Mouse (Mus musculus) gastrocnemius, adult 8-10 months (tissue): ENCODE data around the gene Tecr. TPM values are rescaled to one million over a fixed set of nuclear protein-coding genes. Genes with fewer than 3 reads are reported as not detected.
A peak's percentile ranks its signal among the peaks of the same experiment; 100 is the strongest.

Source experiments
- DNase-seq, 2 experiments: peaks; one replicate each; pipeline ENCODE4 v3.0.0; 2022; ENCODE audit warnings: low spot score in 2 of 2
- total RNA-seq, 4 experiments: library from RNA; stranded (reverse); gene quantifications; 2 replicates each; pipeline ENCODE4 v1.2.4; 2022

Tecr gene
- total RNA-seq: 100 to 1,000 TPM; 461 to 506 (median 481) TPM

DNA sequence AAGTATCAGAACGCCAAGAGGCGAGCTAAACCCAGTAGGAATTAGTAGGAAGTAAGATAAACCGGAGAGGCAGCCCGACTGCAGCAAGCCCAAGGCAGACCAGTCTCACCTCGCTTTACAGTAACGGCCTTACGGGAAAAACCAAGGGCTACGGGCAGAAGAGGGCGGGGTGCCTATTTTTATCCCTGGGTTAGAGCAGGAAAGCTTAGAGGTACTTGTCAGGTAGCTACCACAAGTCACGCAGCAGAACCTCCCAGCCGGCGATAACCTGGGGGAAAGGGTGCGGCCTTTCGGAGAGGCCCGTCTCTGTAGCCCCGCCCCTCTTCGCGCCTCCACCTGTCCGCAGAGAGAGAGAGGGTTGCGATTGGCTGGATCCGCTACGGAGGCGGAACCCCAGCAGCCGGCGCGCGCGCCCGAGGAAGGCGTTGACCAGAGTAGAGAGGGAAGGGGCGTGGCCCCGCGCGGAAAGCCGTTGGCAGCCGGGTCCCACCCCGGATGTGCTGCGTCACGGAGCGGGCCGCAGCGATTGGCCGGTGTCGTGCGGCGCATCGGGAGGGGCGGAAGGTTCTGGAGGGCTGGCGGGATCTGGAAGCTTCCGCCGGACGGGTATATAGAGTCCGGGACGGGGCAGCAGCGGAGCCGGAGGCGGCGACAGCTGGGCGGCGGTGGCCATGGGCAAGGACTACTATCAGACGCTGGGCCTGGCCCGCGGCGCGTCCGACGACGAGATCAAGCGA lies at the start of gene Tecr, which contains the start of gene Dnajb1:
Tecr (minus strand) TSS at position 311 of the 737 bp plus-strand sequence.
Dnajb1 (plus strand) TSS at position 533 of the 737 bp plus-strand sequence.
- peak; percentile 99 for DNase-seq

DNA sequence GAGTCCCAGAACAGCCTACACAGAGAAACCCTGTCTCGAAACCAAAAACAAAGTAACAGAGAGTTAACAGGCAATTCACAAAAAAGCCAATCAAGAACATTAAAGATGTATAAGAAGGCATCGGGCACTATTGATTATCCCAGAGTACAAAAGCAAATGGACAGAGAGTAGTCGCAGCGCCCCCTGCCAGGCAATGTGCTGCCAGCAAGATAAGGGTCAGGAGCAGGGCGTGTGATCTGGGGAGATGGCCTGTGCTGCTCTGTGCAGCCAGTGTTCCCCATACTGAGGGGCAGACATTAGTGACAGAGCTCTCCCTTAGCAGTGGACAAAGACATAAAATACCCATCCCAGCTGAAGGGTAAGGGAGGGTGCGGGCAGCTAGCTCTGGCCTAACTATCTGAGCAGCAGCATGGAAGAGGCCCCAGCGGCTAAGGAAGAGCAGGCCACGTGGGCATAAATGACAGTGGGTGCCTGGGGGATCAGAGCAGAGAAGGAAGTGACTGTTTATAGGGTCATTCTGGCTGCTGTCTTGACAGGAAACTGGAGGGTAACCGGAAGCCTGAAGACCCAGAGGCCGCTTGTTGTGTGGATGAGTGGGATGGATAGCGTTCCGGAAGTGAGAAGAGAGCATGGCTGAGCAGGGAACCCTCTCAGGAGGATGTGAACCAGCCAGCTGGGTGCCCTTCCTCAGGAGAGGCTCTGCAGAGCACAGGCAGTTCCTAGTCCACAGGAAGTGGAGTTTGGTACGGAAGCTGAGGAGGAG lies 48.9 kb upstream of the Tecr start:
- no peak for DNase-seq

- no peak for DNase-seq
Observed at GRCm38 (mm10) chr8:83656043-83656442, 48.3 kb upstream of the Tecr start.

- no peak for DNase-seq
Observed at GRCm38 (mm10) chr8:83654725-83655124, 47.0 kb upstream of the Tecr start.

DNA sequence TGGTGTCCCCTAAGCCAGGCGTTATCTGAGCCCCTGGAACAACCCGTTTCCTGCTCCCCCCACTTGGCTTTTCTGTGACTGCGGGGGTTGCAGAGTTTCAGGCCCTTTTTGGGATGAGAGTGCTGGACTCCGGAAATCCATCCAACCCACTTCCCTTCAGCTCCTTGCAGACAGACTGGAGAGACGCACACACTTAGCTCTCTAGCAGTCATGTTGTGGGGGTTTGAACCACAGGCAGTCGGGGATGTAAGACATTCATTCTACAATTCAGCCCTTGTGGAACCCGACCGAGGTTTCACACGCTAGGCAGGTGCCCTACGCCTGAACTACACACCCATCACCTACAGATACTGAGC lies 45.9 kb upstream of the Tecr start:
- no peak for DNase-seq

DNA sequence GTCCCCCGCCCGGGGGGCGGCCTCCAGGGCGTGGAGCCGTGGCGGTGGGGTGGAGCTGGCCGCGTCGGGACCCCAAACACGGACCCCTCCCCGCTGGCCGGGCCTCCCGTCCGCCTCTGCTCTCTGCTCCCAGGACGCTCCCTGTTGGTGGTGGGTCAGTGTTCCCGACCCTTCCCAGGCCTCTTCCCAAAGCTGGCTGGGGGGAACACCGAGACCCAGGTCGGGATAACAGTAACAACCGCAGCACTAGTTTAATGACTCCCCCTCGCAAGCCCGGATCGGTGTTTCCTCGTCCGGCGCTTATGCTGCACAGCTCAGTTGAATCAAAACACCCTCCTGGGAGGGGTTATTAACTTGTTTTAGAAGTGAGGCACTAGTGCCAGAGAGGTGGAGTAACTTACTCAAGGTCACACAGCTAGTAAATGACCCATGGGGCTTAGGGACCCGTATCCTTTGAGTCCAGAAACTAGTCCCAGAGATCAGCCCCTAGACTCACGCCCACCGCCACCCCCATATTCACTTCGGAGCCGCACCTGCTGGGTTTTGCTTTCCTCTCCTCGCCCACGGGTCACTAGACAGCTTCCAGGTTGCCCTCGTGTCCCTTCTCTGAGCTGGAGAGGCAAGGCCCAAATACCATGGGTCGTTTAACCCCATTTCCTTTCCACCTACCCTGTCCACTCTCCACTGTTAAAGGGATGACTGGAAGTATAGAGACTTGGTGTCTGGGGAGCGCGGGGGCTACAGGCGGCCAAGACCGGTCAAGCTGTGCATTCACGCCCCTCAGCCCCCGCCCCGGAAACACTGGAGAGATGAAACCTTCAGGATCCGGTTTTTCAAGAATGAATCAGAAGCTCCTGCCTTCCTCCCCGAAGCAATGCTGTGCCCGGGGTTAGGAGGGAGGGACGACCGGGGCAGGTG lies 45.2 kb upstream of the Tecr start:
- no peak for DNase-seq

DNA sequence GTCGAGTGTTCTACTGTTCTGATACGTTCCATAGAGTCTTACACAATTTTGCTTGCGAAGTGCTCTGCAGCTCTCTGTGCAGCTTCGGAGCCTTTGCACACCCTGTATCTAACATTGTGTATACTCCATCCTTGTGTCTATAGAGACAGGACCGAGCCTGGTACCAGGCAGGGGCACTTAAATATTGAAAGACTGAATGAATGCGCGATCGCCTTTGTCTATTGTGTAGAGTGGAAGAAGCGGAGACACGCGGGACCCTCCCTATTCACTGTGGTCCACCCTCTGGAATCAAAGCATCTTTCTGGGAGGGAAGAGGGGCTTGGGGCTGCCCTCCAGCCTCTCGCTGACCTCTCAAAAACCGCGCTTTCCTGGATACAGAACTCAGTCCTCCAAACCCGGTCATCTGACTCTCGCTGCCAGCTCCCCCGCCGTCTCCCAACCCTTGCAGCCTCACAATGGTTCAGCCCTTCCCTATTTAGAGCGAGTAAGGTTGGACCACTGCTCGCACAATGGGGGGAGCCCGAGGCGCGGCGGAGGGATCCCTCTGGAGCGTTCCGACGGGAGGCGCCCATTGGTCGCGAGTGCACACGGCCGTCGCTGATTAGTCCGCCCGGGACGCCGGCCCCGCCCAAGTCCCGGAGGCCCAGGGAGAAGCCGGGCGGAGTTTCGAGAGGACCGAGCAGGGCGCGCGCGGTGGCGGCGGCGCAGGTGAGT lies 44.4 kb upstream of the Tecr start, which contains the start of gene Gipc1:
Gipc1 (plus strand) TSS at position 648 of the 714 bp plus-strand sequence.
- DNase-seq: peak; percentile 91 to 94

- no peak for DNase-seq
Observed at GRCm38 (mm10) chr8:83649699-83650098, 41.9 kb upstream of the Tecr start.

DNA sequence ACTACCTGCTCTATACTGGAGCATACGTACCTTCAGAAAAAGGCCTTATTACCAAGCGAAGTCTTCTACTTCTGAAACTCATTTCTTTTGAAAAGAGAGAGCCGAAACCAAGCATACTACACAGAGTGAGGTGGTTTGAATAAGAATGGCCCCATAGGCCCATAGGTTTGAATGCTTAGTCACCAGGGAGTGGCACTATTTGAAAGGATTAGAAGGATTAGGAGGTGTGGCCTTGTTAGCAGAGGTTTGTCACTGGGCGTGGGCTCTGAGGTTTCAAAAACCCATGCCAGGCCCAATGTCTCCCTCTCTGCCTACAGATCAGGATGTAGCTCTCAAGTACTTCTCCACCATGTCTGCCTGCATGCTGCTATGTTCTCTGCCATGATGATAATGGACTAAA lies 40.3 kb upstream of the Tecr start:
- DNase-seq: no peak

DNA sequence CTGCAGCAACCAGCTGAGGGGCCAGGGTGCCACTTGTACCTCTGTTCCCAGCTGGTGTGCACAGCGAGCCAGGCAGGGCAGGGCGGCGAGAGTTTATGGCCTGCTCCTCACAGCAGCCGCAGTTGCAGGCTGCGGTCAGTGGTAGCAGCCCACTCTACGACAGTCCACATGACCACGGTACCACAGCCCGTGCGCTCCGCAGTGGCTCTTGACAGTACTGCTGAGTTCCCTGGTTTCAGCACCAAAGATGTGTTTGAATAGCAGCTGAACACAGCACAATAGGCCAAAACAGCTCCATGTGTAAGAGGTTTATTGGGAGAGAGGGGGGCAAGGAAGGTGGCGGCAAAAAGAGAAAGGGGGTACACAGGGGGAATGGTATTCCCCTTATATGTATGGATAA lies 39.7 kb upstream of the Tecr start:
- DNase-seq: no peak

GRCm38 (mm10) chr8:83639649-83640048 lies 31.9 kb upstream of the Tecr start:
- DNase-seq: no peak

GRCm38 (mm10) chr8:83638856-83639255 lies 31.1 kb upstream of the Tecr start:
- no peak for DNase-seq

DNA sequence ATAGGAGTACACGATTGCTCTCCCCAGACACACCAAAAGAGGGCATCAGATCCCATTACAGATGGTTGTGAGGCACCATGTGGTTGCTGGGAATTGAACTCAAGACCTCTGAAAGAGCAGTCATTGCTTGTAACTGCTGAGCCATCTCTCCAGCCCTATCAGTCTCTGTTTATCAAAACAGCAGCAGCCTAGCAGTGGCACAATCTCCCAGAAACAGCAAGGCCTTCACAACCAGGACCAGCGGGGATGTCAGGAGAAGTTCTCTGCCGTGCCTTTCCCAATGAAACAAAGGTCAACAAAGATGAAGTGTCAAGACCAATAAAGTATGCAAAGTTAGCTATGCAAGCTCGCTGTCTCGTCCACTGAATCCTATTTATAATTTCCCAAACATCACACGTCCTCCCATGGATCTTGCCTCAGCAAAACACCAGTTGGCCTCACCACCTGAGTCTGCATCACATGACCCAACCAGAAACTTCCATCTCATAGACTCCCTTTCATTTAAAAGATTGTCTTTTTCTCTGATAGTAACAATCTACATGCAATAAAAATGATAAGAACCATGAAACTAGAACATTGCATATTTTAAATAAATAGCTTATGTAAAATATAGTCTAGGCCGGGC lies 24.4 kb upstream of the Tecr start:
- DNase-seq: no peak

DNA sequence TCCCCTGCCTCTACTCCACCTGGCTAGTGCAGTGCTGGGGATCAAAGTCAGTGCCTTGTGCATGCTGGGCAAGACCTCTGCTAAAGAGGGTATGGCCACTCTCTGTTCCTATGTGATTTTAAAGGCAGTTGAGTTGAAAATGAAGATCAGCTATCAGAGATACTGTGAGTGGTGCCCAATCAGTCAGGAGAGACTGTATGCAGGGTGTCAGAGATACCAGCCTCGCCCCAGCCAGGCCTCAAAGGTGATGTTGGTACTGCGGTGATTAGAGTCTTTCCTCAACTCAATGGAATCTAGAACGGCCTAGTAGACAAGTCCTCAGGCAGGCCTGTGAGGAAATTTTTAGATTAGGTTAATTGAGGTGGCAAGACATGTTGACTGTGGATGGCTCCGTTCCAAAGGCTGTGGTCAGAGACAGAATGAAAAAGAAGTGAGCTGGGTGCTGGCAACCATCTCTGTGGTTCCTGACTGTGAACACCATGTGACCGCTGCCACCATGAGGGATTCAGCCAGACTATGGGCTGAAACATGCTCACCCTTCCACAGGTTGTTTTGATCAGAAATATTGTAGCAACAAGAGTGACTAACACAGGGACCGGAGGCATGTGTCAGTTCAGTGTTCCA lies 18.0 kb upstream of the Tecr start:
- DNase-seq: no peak

- no peak for DNase-seq
Observed at GRCm38 (mm10) chr8:83624739-83625138, 17.0 kb upstream of the Tecr start.

GRCm38 (mm10) chr8:83623549-83623948 lies 15.8 kb upstream of the Tecr start:
- DNase-seq: no peak

DNA sequence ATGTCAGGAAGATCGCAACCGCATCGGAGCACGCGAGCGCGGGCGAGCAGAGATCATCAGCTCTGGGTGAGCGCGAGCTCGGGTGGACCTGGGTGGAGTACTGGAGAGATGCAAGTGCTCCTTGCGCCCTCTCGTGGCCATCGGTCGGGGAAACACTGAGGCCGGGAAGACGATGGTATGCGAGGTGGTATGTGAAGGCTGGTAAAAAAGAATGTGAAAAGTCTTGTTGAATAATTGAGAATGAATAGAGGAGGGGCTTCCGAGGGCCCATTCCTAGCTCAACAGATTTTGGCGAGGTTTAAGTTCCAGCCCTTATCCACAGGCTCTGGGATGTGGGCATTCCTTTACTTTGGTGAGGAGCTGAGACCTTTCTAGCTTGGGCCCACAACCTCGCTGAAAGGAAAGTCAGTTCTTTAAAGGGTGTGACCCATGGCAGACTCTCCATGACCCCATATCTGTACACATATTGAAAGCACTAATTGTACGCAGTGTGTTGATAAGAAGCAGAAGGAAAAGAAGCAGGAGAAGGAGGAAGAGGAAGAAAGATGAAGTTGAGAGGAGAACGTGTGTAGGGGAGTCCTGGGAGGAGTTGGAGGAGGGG lies 14.7 kb upstream of the Tecr start:
- peak; percentile 68 to 75 for DNase-seq

DNA sequence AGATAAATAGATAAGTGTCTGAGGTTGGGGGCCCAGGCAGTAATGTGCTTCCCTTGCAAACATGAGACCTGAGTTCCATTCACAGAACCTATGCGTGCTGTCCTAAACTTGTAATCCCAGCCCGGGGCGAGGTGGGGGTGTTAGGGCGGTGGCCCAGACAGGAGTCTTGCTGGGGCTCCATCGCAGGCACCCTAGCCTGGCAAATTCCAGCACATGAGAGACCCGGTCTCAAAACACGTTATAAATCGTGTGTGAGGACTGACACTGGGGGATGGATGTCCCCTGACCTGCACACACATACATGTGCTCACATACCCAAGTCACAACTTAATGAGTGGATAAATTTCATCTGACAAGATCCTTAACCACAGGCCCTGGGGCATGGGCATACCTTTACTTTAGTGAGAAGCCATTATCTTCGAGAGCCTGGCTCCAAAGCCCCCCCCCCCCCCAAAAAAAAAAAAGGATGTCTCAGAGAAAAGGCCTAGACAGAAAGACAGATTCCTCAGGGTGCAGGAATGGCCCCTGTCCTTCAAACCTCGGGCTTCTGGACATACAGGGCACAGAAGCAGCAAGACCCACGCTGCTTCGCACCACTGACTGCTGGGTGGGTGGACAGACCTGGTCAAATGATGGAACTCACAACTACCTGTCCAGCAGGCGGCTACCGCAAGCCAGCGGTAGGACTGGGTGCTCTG lies 14.1 kb upstream of the Tecr start:
- no peak for DNase-seq
